Mouse (Mus musculus) c-Kit-positive CD71-positive TER-119-positive erythroid progenitor cells, embryonic 14.5 days (primary cell): ENCODE results near the gene Prdm5.

ENCODE experiments used
- DNase-seq: peaks from one replicate; pipeline ENCODE4 v3.0.0-alpha.2; 2013; ENCODE audit warnings: low spot score

Prdm5 gene

GRCm38 (mm10) chr6:65834013-65834412 is 55.2 kb downstream of the Prdm5 start:
- no peak for DNase-seq

DNA sequence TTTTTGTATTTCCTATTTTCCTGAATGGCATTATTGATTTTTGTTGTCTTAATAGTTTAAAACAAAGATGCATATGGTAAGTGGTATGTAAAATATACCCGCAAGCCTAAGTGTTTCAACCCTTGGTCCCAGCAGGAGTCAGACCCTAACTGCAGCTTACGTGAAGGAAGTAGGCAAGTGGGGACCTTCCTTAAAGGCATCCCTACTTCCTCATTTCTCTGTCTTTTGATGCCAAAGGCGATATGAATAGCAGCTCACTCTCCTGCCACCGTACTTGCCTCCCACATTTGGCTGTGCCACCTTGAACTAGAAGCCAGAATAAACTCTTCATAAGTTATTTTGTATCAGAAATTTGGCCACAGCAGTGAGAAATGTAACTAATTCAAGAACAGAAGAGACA is 63.8 kb downstream of the Prdm5 start:
- no peak for DNase-seq

DNA sequence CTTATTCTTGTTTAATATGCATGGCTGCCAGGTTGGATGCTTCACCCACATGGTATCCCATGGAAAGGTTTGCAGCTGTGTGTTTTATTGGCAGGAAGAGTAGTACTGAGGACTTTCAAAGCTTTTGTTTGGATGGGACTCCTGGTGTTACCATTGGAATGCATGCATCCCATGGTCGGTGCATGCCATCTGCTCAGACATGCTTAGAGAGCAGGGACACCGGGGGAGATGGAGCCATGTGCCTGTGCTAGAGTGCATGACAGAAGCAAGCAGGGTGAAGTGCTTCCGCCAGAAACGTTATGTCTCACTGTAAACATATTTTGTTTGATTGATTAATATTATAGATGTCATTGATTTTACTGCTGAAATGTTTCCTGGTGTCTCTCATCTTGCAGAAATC is 70.3 kb downstream of the Prdm5 start:
- DNase-seq = no peak

GRCm38 (mm10) chr6:65849687-65850086 is 70.9 kb downstream of the Prdm5 start:
- DNase-seq = no peak

GRCm38 (mm10) chr6:65850221-65850620 is 71.4 kb downstream of the Prdm5 start:
- DNase-seq = no peak

- DNase-seq = no peak
Measured at GRCm38 (mm10) chr6:65854020-65854419, 75.2 kb downstream of the Prdm5 start.

DNA sequence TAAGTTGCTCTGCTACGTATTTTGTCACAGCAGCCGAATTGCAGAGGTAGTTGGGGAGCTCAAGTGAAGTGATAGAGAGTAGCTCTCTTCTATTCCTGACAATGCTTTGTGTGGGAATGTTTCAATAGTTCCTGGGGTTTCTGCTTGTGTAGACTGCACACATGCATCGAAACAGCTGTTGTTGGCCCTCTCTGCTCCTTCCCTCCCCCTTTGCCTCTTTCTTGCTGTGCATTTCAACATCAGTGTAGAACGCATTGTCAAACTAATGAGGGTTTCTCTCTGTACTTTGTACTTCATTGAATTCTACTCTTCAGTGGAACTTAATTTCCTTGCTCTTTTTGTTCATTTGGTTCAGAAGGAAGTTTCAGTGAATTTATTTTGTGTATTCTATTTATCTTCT is 75.8 kb downstream of the Prdm5 start:
- DNase-seq = no peak

DNA sequence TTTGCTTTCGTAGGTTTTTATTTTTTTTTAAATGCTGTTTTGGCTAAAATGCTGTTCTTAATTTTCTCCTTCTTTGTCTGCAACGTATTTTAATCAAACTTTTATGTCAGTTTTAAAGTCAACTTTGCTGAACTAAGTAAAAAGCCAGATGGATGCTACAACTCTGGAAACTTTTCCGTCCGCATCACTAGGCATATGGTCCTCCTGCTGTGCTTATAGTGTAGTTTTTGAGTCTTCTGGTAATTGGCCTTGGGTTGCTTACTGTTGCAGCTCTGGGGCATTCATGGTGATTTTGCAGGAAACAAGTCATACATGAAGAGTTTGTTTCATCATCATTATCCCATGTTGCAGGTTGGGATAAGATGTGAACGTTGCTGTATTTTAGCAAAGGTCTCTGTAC is 81.8 kb downstream of the Prdm5 start:
- no peak for DNase-seq

- no peak for DNase-seq
Measured at GRCm38 (mm10) chr6:65862836-65863235, 84.0 kb downstream of the Prdm5 start.

DNA sequence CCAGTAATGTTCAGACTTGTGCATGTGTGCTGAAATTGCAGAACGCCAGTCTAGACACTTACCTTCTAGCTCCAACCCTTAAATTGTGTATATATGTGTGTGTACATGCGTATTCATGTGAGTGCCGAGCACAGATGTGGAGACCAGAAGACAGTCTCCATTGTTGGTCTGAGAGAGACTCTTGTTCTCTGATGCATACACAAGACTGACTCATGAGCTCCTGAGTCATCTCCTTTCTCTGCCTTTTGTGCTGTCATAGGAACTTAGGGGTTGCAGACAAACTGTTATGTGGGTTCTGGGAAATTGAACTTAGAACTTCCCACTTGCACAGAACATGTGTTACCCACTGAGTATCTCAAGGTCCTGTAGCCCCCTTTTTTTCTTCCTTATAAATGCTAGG is 85.4 kb downstream of the Prdm5 start:
- DNase-seq = no peak

DNA sequence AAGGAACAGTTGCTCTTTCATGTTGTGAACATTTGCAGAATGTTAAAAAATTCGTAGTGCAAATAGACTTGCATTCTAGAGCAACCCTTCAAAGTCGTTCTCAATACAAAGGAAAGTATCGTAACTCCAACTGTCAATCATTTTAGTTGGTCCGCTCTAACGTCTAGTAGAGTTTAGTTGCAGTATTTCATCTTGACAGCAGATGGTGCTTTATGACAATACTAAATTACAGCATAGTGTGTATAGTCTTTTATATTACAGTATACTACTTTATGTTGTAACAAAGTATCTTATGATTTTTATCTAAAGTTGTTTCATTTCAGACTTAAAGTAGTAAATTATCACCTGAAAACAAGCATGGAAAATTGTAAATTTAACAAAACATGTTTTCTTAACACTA is 86.1 kb downstream of the Prdm5 start:
- DNase-seq = no peak

DNA sequence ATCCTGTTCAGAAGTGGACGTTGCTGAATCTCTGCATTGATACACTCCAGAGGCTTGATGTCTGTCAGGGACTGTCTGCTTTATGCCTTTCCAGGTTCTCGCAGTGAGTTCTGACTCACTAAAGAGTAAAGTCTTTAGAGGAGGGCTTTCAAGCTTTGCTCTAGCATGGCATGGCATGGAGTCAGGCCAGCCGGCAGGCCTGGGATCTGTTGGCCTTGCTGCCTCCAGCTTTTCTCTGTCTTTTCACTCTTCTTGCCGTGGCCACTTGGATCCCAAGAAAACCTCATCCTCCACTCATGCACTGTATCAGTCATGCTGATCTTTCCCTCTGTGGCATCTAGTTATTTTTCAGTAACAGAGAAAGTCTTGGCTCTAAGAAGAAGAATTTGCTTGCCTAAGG is 87.1 kb downstream of the Prdm5 start:
- no peak for DNase-seq

DNA sequence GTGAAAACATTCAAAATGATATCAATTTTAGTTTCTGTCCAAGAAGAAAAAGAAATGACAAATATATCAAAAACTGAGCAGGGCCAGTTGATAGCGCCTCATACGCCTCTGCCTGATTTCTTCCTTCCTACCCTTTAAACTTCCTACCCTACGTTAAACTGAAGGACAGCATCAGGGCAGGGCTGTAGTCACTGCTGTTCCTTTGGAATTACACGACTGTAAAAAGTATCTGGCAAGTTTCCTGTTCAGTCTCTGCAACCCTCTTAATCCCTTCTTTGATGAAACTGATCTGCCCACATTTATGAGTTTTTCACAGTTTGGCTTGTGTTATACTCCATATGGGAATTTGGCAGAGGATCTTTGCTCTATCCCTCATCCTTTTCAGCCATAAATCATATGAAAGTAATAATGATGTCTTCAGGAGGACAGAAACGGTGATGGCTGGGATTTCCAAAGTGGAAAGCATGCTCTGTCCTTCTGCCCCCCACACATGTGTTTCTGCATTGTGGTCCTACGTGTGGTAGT is 93.0 kb downstream of the Prdm5 start:
- no peak for DNase-seq

DNA sequence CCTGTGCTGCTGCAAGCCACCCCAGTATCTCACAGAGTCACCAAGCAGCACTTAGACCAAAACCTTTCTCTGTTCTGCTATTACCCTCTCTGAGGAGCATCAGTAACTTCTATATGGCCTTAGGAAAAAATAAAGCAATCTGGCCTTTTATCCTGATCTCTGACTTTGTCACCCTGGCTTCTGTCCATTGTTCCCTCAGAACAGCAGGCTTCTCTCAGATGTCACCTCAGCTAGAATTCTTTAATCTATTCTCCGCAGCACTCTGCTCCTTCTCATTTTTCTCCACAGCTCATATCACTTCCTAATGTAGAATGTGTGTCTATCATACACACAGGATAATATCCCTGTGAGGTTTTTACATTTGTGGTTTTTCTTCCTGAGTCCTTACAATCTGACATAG is 99.5 kb downstream of the Prdm5 start:
- DNase-seq = no peak

- no peak for DNase-seq
Measured at GRCm38 (mm10) chr6:65888835-65889234, 110.0 kb downstream of the Prdm5 start.

DNA sequence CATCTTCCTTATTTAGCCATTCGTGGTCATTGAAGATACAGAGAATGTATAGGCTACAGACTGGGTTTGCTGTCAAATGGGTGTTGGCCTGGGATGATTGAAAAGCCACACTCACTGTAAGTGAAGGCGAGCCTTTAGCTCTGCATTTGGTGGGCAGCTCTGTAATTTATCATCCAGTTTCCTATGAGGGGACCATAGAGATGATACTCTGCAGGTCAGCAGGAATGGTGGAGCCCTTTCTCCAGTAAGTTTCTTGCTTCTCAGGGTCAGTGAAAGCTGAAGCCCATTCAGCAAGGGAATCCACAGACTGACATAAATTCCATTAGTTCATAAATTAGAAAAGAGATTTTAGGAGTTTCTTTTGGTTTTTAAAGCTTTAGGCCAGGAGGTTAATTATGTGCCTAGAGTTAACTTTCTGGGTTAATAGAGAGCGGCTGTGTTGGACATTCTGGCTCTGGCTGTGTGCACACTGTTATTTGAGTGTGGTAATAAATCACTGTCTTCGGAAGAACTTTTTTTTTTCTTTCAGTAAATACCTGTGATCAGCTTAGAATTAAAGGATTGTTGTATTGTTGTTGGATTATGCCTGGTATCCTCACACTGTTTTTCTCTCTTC is 113.4 kb downstream of the Prdm5 start:
- DNase-seq = no peak

GRCm38 (mm10) chr6:65906657-65907182 is 127.9 kb downstream of the Prdm5 start:
- no peak for DNase-seq

DNA sequence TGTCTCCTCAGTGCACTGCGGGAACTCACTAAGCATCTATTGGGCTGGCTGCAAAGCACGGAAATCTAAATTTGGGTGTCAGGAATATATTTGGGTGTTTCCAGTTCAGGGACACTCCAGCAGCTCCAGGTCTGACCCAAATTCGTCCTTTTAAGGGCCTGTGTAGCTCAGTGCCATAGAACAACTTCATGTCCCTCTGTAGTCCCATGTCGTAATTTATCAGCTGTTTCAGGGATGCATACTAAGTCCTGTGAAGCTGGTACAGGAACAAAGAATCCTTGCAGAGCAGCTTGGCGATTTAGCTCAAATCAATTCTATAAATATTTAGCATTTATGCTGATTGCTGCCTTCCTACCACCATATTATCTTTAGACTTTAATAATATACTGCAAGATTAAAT is 136.6 kb downstream of the Prdm5 start:
- no peak for DNase-seq

DNA sequence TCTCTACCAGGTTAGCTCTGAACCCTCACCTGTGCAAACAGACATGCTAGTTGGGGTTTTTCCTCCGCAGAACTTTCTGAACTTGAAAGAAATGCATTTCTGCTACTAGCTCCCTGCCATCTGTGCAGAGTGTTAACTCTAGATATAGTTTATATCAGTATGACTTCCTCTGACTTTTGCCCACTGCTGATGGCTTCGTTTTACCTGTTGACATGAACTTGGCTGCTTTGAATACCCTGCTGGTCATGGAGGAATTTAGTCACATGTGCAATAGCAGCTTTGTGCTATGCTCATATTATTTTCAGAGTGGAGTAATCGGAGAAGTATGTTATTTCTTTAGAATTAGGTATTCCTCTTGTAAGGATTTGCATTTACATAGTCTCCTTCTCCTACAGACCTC is 142.9 kb downstream of the Prdm5 start:
- DNase-seq = no peak

DNA sequence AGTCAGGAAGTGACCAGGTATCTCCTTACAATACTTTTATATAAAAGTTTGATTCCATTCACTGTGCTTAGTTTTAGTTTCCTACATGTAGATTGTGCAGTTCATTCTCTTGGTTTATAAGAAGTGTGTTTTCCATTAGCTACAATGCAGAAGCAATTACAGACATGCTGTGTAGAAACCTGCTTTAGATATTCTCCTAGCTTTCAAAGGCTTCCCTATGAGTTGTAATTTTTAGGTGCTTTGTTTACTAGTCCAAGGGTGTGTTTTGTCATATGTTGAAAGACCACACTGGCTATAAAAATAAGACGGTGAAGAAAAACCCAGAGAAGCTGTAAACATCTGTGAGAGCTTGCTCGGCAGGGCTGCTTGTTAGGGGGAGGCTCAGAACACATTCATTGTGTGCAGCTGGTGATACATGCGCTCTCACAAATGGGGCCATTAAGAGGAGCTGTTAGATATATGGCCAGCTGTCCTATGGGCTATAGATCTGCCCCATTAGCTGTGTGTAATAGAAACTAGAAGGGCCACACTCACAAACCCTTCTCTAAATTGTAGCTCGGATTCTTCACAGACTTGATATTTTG is 144.8 kb downstream of the Prdm5 start:
- no peak for DNase-seq

DNA sequence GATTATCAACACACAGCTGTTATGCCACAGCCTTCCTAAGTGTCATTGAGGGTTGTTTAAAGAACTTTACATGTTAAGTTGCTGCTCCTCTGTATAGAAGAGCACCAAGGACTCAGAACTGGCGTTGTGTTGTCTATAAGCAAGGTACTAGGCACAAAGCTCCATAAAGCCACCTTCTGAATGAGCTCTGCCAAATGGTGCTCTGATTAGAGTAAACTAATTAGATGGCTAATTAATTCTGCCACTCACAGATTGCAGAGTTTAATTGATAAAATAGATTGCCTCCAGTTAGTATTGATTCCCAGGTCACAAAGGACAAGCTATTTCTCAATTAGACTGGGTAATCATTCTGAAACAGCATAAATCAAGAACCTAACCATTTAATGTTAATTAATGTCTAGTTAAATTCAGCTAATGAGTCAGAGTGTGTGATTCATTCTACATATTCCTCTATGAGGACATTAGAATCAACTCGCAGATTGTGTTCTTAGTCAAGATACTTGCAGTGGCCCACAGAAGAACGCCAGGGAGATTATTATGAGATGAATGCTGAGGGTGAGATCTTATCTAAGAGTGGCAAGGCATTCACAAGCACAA is 147.0 kb downstream of the Prdm5 start:
- no peak for DNase-seq

DNA sequence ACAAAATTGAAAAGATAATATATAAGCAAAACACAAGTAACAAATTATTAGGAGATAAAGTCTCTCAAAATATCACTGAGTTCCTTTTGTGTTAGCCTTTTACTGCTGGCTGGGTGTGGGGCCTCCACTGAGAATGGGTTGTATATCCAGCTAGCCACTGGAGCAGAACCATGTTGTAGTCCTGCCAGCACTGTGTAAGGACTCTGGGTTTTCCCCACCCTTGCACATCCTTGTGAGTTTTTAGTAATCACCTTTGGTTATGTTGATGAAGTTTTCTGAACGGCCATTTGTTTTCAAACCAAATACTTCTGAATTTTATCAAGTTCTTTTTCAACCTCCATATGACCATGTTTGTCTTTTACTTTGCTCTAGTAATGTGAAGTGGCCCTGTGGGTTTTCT is 151.7 kb downstream of the Prdm5 start:
- no peak for DNase-seq

- DNase-seq = no peak
Measured at GRCm38 (mm10) chr6:65932776-65933175, 154.0 kb downstream of the Prdm5 start.

- no peak for DNase-seq
Measured at GRCm38 (mm10) chr6:65933177-65933576, 154.4 kb downstream of the Prdm5 start.
